Mouse (Mus musculus) urinary bladder, postnatal 36 days (tissue): ENCODE measurements around the gene Psmd13.

Experiments
- DNase-seq, 2 experiments: peaks; one replicate each; pipeline ENCODE4 v3.0.0; 2022; ENCODE audit warnings: low spot score in 2 of 2, mixed read lengths in 1 of 2

Psmd13 gene

DNA sequence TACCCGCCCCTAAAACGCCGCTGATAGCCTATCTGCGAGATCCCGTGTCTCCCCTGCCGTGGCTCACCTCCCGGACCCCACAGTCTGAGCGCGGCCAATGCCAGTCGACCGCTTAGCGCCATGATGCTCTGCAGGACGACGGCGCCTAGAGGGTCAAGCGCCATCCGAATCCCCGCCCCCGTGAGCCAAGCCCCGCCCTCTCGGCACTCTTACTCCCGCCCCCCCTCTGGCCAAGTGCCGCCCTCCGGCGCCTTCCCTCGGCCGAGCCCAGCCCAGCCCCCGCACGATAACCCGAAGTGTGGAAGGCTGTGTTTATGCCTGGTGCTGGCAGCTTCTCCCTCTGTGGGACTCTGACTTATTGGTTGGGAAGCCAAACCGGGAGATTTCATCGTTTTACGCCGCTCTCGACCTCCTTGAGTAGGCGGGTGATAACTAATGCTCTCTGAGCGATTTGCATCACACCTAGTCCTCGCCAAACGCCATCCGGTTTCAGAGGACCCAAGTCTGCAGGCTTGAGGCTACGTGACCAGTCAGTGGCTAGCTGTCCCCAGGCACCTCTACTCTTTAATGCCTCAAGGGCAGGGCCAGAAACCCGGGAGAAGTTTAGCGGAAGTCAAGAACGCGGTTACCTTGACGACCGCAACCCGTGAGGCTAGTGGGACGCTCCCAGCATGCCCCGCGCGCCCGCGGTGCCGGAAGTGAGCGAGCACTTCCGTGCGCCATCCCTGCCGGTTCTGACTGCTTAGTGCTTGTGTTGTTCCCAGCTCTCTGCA, at the start of gene Psmd13, which contains the start of gene Sirt3:
Gene Psmd13 (plus strand): TSS at position 273 of the 773 bp plus-strand sequence.
Gene Sirt3 (minus strand): TSS at position 614 of the 773 bp plus-strand sequence.
- peak; percentile 89 to 92 for DNase-seq

DNA sequence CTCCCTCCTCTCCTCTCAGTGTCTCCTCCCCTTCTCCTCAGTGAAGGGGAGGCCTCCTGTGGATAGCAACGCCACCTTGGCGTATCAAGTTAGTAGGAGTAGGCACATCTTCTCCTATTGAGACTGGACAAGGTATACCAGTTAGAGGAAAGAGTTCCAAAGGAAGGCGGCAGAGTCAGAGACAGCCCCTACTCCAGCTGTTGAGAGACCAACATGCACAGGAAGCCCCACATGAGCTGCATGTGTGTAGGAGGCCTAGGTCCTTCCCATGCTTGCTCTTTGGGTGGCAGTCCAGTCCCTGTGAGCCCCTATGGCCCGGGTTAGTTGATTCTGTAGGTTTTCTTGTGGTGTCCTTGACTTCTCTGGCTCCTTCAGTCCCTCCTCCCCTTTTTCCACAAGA, 48.4 kb upstream of the Psmd13 start:
- no peak for DNase-seq

GRCm38 (mm10) chr7:140834968-140835757, 46.6 kb upstream of the Psmd13 start, which contains the start of gene Urah:
Urah (plus strand) TSS chr7:140835018.
- peak; percentile 68 to 79 for DNase-seq

DNA sequence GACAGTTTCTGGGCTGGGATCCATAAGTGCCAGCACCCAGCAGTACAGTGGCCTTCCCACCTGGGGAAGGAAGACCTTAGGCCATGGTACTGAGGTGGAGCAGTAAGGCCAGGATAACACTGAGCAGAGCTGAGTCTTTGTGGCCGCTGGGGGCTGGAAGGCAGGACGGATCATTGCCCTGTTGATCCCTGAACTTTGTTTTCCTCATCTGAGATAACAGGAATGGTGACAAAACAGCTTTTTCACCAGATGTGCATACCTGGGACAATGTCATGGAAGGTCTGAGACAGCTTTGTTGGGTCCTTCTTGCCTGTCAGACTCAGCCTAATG, 46.0 kb upstream of the Psmd13 start:
- no peak for DNase-seq

DNA sequence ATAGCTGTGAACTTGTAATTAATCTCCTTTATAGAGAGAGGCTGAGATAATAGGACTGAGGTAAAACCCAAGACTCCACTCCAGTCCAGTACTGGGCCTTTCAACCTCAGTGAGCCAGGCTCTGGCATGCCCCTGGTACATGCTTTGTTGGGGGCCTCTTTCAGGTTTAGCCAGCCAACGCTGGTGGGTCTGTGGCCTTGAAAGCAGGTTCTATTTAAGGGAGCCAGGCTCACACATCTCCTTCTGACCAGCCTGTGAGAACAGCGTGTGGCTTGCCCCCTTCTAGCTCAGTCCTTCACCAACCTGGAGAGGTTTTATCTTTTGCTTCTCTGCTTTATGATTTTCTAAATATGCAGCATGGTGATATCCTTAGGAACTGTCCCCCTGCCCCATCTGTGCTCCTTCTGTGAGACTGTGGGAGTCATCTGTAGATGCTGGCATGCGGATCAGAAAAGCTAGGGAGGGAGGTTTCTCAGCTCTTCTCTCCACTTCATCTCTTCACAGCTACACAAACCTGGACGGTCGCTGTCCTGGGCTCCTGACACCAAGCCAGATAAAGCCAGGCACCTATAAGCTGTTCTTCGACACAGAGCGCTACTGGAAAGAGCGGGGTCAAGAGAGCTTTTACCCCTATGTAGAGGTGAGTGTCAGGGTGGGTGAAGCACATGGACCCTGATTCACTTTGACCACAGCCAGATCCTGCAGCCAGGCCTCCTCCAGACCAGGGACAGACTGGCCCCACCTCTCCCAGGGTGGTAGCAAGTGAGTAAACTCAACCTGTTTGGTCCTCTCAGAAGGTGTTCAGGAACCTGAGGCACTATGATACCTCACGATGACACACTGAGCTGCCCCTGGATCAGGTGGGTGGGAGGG, 45.3 kb upstream of the Psmd13 start:
- no peak for DNase-seq

DNA sequence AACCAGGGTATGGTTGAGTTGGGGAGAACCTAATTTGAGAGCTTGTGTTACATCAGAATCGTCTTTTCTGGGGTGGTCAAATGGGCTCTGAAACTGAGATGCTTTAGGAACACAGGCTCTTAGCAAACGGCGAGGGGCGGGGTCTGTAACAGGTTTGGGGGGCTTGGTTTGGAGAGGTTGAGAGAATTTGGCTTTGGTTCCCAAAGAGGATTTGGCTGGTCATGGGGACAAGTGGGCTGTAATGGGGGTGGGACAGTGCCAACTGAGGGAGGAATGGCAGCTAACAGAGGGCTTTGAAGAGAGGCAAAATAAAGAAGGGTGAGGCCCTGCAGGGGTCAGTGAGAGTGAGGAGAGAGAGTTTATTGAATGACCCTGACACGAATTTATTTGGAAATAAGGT, 42.2 kb upstream of the Psmd13 start:
- DNase-seq = no peak

DNA sequence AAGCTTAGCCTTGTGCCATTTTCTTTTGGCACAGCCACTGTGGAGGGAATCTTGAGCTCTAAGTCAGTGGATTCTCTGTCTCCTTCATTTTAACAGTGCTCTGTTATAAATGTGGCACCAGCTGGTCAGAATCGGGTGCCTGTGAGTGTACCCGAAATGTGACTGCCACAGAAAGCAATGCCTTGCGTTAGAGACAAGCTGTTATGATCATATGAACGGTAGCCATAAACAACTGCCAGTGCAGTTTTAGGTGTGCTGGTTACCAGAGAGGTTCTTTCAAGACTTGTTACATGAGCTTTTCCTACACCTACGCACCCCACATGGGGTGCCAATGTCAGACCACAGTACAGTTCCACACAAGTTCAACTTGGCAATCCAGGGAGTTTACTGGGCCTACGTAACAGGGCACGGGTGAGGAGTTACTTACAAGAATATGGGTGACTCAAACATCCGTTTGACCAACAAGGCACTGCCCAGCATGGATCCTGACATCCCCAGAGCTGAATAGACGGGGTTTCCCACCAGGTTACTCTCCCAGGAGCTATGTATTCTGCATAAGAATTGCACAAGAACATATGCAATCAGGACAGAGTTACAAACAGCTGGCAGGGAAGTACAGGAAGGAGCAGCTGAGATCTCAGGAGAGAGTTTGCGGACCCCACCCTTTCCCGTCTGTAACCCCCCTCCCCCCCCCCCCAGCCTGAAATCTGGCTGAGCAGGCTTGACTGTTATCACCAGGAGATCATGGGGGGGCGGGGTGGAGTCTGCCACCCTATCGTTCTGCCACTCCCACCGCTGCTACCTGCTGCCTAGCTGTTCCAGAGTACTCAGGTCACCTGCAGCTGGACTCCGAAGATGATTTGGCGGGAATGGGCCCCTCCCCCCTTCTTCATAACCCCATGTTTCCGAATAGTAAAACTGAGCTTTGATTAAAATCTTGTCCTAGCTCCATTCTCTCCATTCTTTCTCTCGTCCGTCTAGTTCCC, 40.7 kb upstream of the Psmd13 start:
- peak in 1 of 2 experiments; percentile 36 for DNase-seq

DNA sequence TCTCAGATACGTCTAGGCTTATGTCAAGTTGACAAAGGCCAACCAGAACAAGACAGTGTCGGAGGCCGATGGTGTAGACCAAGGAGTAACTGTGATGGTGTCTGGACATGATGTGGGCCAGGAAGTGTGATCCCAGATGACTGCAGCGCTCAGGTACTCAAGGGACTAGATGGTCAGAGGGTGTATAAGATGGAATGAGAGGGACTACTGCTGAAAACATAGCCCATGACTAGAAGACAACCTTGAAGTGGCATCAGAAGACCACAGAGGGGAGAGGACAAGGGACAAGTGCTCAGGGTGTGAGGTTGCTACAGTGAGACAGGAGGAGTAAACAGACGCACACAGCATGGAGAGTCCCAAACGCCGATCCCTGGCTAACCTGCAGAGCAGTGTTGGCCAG, 38.0 kb upstream of the Psmd13 start:
- no peak for DNase-seq

DNA sequence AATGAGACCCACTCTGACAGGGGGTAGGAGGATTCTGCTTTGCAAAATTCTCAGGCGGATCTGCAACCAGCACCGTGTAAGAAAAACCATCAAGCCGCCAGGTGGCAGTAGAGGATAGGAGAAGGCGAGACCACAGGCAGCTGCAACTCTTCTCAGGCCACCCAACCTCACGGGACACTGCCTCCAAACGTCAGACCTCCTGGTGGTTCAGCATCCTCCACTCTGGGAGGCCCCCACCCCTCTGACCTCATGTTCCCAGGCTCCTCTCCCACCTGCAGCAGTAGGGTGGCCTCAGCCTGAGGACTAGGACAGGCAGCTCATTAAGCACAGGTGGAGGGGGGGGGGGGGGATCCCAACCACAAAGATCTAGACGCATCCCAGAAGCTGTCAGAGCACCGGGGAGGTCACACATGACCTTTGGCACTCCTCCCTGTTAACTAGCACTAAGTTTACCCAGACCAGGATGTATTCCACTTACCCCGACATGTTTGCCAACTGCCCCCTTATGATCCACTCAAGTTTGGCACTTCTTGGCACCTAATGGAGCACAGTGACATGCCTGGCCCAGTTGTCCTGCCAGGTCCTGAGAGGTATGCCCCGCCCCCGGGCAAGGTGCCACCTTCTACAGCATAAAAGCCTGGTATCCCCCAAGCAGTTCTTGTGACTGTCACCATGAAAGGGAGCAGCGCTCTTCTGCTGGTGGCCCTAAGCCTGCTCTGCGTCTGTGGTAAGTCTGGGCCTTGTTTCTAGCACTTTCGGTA, 36.7 kb upstream of the Psmd13 start, which contains the start of gene Scgb1c1:
Gene Scgb1c1 (plus strand): TSS at position 643 of the 761 bp plus-strand sequence.
- DNase-seq = peak; percentile 89 to 90

DNA sequence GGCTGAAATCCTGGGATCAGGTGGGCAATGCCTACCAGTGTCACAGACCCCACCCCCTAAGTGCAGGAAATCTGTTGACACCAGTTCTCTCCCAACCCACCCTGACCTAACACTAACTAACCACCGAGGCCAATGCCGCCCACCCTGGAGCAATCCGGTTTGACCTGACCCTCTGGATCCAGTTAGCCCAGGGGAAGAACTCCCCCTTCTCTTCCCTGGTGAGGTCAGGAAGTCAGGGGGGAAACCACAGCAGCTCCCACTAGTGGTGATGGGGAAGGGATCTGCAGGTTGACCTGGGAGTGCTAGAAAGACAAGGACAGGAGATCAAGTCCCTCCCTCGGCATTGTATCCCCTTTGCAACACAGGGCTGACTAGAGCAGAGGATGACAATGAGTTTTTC, 36.1 kb upstream of the Psmd13 start:
- DNase-seq = no peak

GRCm38 (mm10) chr7:140846676-140847075, 35.1 kb upstream of the Psmd13 start:
- DNase-seq = no peak

- DNase-seq = peak in 1 of 2 experiments; percentile 47
Observed at GRCm38 (mm10) chr7:140847755-140848580, 33.8 kb upstream of the Psmd13 start, which contains the start of gene Odf3. Odf3 (plus strand) TSS chr7:140847805.

DNA sequence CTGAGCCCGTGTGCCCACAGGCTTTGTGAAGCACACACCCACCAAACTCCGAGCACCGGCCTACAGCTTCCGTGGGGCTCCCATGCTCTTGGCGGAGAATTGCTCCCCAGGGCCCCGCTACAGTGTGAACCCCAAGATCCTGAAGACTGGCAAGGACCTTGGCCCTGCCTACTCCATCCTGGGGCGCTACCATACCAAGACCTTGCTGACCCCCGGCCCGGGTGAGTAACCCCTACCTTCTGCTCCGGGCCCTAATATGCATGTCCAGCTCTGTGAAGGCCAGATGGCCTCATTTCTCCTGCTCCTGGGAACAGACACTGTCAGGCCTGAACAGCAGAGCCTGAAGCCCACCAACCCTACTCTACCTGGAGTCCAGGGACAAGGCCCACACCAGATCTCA, 33.2 kb upstream of the Psmd13 start:
- DNase-seq = no peak

- no peak for DNase-seq
Observed at GRCm38 (mm10) chr7:140851916-140852315, 29.9 kb upstream of the Psmd13 start.

GRCm38 (mm10) chr7:140853386-140853785, 28.4 kb upstream of the Psmd13 start:
- DNase-seq = no peak

GRCm38 (mm10) chr7:140854483-140854882, 27.3 kb upstream of the Psmd13 start:
- no peak for DNase-seq

GRCm38 (mm10) chr7:140855181-140855580, 26.6 kb upstream of the Psmd13 start:
- DNase-seq = no peak

DNA sequence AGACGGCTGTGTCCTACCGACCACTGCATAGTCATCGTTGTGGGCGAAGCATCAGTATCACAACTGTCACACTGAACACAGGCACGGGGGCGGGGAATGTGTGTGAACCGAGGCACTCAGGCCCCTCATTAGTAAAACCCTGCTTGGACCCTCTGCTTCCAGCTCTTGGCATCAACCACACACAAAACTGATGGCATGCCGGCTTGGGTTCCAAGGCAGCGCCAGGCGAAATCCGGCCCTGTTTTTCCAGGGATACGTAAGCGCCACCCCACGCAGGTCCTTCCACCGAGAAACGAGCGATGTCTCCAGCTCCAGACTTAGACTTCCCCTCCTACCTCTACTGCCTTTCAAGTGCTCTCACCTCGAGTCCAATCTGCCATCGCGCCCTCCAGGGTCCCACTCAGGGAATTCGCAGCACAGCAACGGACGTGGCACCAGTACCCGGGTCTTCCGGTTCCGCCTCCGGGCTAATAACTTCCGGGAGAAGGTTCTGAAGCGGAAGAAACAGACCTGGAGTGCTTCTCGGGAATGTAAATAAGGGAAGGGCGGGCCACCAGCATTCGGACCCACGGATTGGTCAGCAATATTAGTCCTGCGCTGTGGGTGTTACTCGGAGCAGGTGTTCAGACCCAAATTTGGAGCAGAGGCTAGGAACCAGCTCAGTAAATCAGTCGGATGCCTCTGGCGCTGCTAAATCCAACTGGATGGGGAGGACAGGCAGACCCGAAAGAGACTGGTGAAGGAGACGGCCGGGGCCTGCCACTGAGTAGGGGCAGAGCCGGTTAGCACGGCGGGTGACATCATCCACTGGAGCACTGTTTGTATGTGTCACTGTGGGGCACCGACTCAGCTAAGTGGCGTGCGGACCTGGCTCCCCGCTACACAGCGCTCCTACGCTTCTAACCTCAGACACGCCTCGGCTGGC, 25.6 kb upstream of the Psmd13 start, which contains the start of gene Gm45785:
Gene Gm45785 (minus strand): TSS at position 472 of the 925 bp plus-strand sequence.
- DNase-seq = peak; percentile 79 to 88
